Mouse (Mus musculus) G1E (cell line): ENCODE results near the gene Mtap.

Experiments
- CTCF ChIP-seq: IDR thresholded peaks from 2 replicates; pipeline ENCODE4 v1.5.1; 2012; ENCODE audit warnings: low read depth, low read length, inconsistent platforms, mixed read lengths
- GATA1 ChIP-seq: IDR thresholded peaks from 2 replicates; pipeline ENCODE4 v1.6.1; 2012; ENCODE audit warnings: borderline replicate concordance, low read length, inconsistent platforms, mixed read lengths
- GATA2 ChIP-seq: IDR thresholded peaks from 2 replicates; pipeline ENCODE4 v1.6.1; 2012; ENCODE audit warnings: low read depth, low read length, inconsistent platforms, borderline replicate concordance
- POLR2AphosphoS5 ChIP-seq: IDR thresholded peaks from 2 replicates; pipeline ENCODE4 v1.6.1; 2012; ENCODE audit warnings: low read depth, low read length, inconsistent platforms; ENCODE audit not compliant: insufficient replicate concordance
- TAL1 ChIP-seq: conservative IDR thresholded peaks from 2 replicates; pipeline ENCODE4 v1.6.1; 2012; ENCODE audit warnings: low read depth, low read length, inconsistent platforms, mixed read lengths

DNA sequence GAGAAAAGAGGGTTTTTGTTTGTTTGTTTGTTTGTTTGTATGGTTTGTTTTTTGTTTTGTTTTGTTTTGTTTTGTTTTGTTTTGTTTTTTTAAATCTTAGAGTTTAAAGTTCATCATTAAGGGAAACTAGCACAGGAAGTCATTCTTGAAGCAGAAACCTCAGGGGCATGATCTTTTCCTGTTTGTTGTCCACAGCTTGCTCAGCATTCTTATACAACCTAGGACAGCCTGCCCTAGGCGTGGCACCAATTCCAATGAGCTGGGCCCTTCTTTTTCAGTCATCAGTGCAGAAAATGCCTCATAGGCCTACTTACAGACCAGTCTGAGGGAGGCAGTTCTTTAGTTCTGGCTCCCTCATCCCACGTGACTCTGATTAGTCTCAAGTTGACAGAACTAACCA is 30.4 kb upstream of the Mtap start:
- no peak for TF ChIP-seq CTCF
- no peak for TF ChIP-seq GATA1
- TF ChIP-seq TAL1, result no peak
- no peak for TF ChIP-seq POLR2AphosphoS5
- no peak for TF ChIP-seq GATA2
